Comparison of ENCODE assay signal across 20 mouse cellular contexts in the genomic region with DNA sequence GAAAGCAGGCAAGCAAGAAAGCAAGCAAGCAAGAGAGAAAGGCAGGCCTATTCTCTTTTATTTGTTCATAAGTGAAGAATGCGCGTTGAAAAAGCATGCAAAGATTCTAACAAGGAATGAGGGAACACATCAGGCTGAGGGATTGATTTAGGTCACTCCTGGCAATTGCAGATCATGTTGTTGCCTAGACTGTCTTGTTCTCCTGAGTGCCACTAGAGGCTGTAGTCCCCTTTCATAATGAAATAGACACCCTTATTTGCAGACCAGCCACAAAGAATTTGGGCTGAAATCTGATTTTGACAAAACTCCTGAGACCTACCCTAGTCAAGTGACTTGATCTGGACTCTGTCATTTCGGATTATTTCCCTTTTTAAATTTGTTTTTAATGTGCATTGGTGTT. TPM values are rescaled to one million over a fixed set of nuclear protein-coding genes. Genes with fewer than 3 reads are reported as not detected.
DNase-seq lines count a peak whose midpoint lies in the region; ATAC-seq and TF ChIP-seq lines count a peak whose summit lies in the region.
"Had no signal": no experiment of that assay in that cellular context is flagged by ENCODE, and none has a peak within 500 bp of the region (broad histone marks: within the 10 kb centered on the region; RNA-seq: fewer than 3 reads in every experiment).

No protein-coding gene starts in this region.

- no peak for ATAC-seq in hindbrain, postnatal 0 days
- ATAC-seq in lung, postnatal 0 days = no peak
- ATAC-seq in stomach, postnatal 0 days (ENCODE audit: low FRiP score, low TSS enrichment) = no peak
- ATAC-seq: midbrain, embryonic 13.5 days had no signal

- H3K27me3 ChIP-seq in hindbrain, postnatal 0 days (ENCODE audit: insufficient read depth, low read length) = no peaks in the 10 kb centered on the region
- no peaks in the 10 kb centered on the region for H3K27me3 ChIP-seq in hindbrain, embryonic 10.5 days (ENCODE audit: insufficient read depth, poor library complexity, severe bottlenecking)
- no peaks in the 10 kb centered on the region for H3K27me3 ChIP-seq in lung, postnatal 0 days (replicated peaks; ENCODE audit: insufficient read depth, low read length)
- no peaks in the 10 kb centered on the region for H3K27me3 ChIP-seq in stomach, postnatal 0 days (ENCODE audit: control insufficient read depth, insufficient read depth, low read length)
- H3K27me3 ChIP-seq: hindbrain, embryonic 15.5 days; midbrain, embryonic 13.5 days had no signal

- no peak overlapping the region for H3K4me3 ChIP-seq in hindbrain, postnatal 0 days (ENCODE audit: low read length)
- no peak overlapping the region for H3K4me3 ChIP-seq in hindbrain, embryonic 10.5 days
- H3K4me3 ChIP-seq in lung, postnatal 0 days (ENCODE audit: low read depth, low read length) = no peak overlapping the region
- H3K4me3 ChIP-seq in stomach, postnatal 0 days (ENCODE audit: low read depth, low read length) = no peak overlapping the region
- H3K4me3 ChIP-seq: hindbrain, embryonic 15.5 days; midbrain, embryonic 13.5 days; myocyte had no signal

- H3K27ac ChIP-seq in hindbrain, postnatal 0 days = no peak overlapping the region
- no peak overlapping the region for H3K27ac ChIP-seq in hindbrain, embryonic 10.5 days
- no peak overlapping the region for H3K27ac ChIP-seq in lung, postnatal 0 days (ENCODE audit: low read length)
- no peak overlapping the region for H3K27ac ChIP-seq in stomach, postnatal 0 days (replicated peaks)
- H3K27ac ChIP-seq: hindbrain, embryonic 15.5 days; macrophage; midbrain, embryonic 13.5 days had no signal

- DNase-seq in embryo, embryonic 10.5 days (ENCODE audit: low spot score) = peak; percentile 6
- DNase-seq in embryo, embryonic 9.5 days (ENCODE audit: extremely low spot score) = no peak
- peak; percentile 34 for DNase-seq in hindbrain, postnatal 0 days (ENCODE audit: low spot score)
- DNase-seq in hindbrain, embryonic 10.5 days (ENCODE audit: low spot score) = no peak
- DNase-seq in lung, postnatal 0 days (ENCODE audit: low spot score) = no peak
- no peak for DNase-seq in lung, postnatal 14 days
- no peak for DNase-seq in stomach, postnatal 0 days (ENCODE audit: low spot score)
- DNase-seq in heart, postnatal 36 days = no peak
- DNase-seq: cerebellum, adult 8-10 months; gastrocnemius, postnatal 36 days; kidney, adult 11 months; kidney, postnatal 10 days; left cerebral cortex, postnatal 4 days; lung, adult 18-20 months; thymus, postnatal 4 days had no signal

- intact Hi-C loops in heart, postnatal 36 days (cut with DNase I) = loop anchor here (2.0 to 5.0 kb wide), 2 partner anchors 200 to 260 kb away; no protein-coding TSS in a partner anchor

- TF ChIP-seq EP300 in lung, postnatal 0 days (IDR thresholded peaks at IDR 0.05) = no peak
- TF ChIP-seq EP300 in stomach, postnatal 0 days (optimal IDR thresholded peaks at IDR 0.05) = no peak

- H3K9ac ChIP-seq in hindbrain, postnatal 0 days (replicated peaks; ENCODE audit: low read length) = no peak overlapping the region
- no peak overlapping the region for H3K9ac ChIP-seq in lung, postnatal 0 days (replicated peaks; ENCODE audit: low read depth)
- no peak overlapping the region for H3K9ac ChIP-seq in stomach, postnatal 0 days (ENCODE audit: low read length)
- H3K9ac ChIP-seq: hindbrain, embryonic 15.5 days; midbrain, embryonic 13.5 days had no signal

- peak; percentile 72 for TF ChIP-seq CTCF in hindbrain, postnatal 0 days (IDR thresholded peaks at IDR 0.05; ENCODE audit: low read depth)
- peak; percentile 48 for TF ChIP-seq CTCF in lung, postnatal 0 days (IDR thresholded peaks at IDR 0.05)
- TF ChIP-seq CTCF in stomach, postnatal 0 days (IDR thresholded peaks at IDR 0.05; ENCODE audit: low read depth) = peak; percentile 60

- no peaks in the 10 kb centered on the region for H3K4me1 ChIP-seq in hindbrain, postnatal 0 days (ENCODE audit: insufficient read depth, low read length)
- H3K4me1 ChIP-seq in hindbrain, embryonic 10.5 days (replicated peaks) = no peaks in the 10 kb centered on the region
- no peaks in the 10 kb centered on the region for H3K4me1 ChIP-seq in lung, postnatal 0 days (ENCODE audit: insufficient read depth, low read depth, low read length)
- no peaks in the 10 kb centered on the region for H3K4me1 ChIP-seq in stomach, postnatal 0 days (replicated peaks; ENCODE audit: control insufficient read depth, insufficient read depth)
- H3K4me1 ChIP-seq: hindbrain, embryonic 15.5 days; midbrain, embryonic 13.5 days had no signal

- 80% methylated on average over 3 of the region's 3 CpGs for WGBS in hindbrain, postnatal 0 days
- 88% methylated on average over 3 of the region's 3 CpGs for WGBS in hindbrain, embryonic 10.5 days
- WGBS in lung, postnatal 0 days = 88% methylated on average over 3 of the region's 3 CpGs
- WGBS in stomach, postnatal 0 days = 81% methylated on average over 3 of the region's 3 CpGs

- no peak overlapping the region for H3K4me2 ChIP-seq in hindbrain, postnatal 0 days (ENCODE audit: low read depth, low read length)
- H3K4me2 ChIP-seq in lung, postnatal 0 days (replicated peaks; ENCODE audit: low read depth, low read length) = no peak overlapping the region
- H3K4me2 ChIP-seq in stomach, postnatal 0 days (replicated peaks; ENCODE audit: low read depth) = no peak overlapping the region
- H3K4me2 ChIP-seq: heart, embryonic 11.5 days; hindbrain, embryonic 15.5 days; midbrain, embryonic 13.5 days had no signal

- peaks cover 18% of the 10 kb centered on the region for H3K36me3 ChIP-seq in hindbrain, postnatal 0 days (ENCODE audit: insufficient read depth, low read length)
- H3K36me3 ChIP-seq in hindbrain, embryonic 10.5 days = peaks cover 46% of the 10 kb centered on the region
- H3K36me3 ChIP-seq in lung, postnatal 0 days (ENCODE audit: insufficient read depth, low read length) = peaks cover 22% of the 10 kb centered on the region; the same call in 1 of the 2 replicates
- peaks cover 21% of the 10 kb centered on the region for H3K36me3 ChIP-seq in stomach, postnatal 0 days (ENCODE audit: control insufficient read depth, insufficient read depth, low read length)

- no peaks in the 10 kb centered on the region for H3K9me3 ChIP-seq in hindbrain, postnatal 0 days (ENCODE audit: low read length)
- H3K9me3 ChIP-seq in hindbrain, embryonic 10.5 days = no peaks in the 10 kb centered on the region
- H3K9me3 ChIP-seq in lung, postnatal 0 days (ENCODE audit: low read length) = no peaks in the 10 kb centered on the region
- no peaks in the 10 kb centered on the region for H3K9me3 ChIP-seq in stomach, postnatal 0 days (ENCODE audit: control insufficient read depth, low read length)
- H3K9me3 ChIP-seq: hindbrain, embryonic 15.5 days; midbrain, embryonic 13.5 days had no signal

RNA-seq across cellular contexts. Expression of gene Lonp2, which starts 18.8 kb away (rescaled TPM):
- 55.4 and 58.8 TPM in 2 replicates for total RNA-seq in hindbrain, postnatal 0 days (2014; rRNA removed)
- polyA plus RNA-seq in hindbrain, postnatal 0 days (2015; fragmentation: Nextera tagmentation; extraction: Ambion mirVana) = 65.2 and 68.3 TPM in 2 replicates
- polyA plus RNA-seq in hindbrain, embryonic 10.5 days (2016; fragmentation: Nextera tagmentation; extraction: Ambion mirVana) = 57.6 and 69.3 TPM in 2 replicates
- 37.9 and 48.9 TPM in 2 replicates for polyA plus RNA-seq in lung, postnatal 0 days (2015; fragmentation: Nextera tagmentation; extraction: Ambion mirVana)
- 36.2 and 38.4 TPM in 2 replicates for polyA plus RNA-seq in stomach, postnatal 0 days (2015; fragmentation: Nextera tagmentation; extraction: Ambion mirVana)
- total RNA-seq in heart, postnatal 36 days (2021) = 10 to 100 TPM; 73.4 to 77.8 TPM

Comparison
In these comparisons a context has a peak if more than half of its experiments do, and no peak if none do; other contexts are left out.
1. DNase-seq: peak in embryo, embryonic 10.5 days (single experiment) and hindbrain, postnatal 0 days (single experiment); none in embryo, embryonic 9.5 days (single experiment), hindbrain, embryonic 10.5 days (single experiment), lung, postnatal 0 days (single experiment), lung, postnatal 14 days (single experiment), stomach, postnatal 0 days (single experiment) and heart, postnatal 36 days (0 of 2).
2. Peak in every context shown above with its lines, with median percentiles within 50 percentile points of each other: CTCF ChIP-seq.